ENCODE assay signal across 8 mouse cellular contexts in the genomic region with DNA sequence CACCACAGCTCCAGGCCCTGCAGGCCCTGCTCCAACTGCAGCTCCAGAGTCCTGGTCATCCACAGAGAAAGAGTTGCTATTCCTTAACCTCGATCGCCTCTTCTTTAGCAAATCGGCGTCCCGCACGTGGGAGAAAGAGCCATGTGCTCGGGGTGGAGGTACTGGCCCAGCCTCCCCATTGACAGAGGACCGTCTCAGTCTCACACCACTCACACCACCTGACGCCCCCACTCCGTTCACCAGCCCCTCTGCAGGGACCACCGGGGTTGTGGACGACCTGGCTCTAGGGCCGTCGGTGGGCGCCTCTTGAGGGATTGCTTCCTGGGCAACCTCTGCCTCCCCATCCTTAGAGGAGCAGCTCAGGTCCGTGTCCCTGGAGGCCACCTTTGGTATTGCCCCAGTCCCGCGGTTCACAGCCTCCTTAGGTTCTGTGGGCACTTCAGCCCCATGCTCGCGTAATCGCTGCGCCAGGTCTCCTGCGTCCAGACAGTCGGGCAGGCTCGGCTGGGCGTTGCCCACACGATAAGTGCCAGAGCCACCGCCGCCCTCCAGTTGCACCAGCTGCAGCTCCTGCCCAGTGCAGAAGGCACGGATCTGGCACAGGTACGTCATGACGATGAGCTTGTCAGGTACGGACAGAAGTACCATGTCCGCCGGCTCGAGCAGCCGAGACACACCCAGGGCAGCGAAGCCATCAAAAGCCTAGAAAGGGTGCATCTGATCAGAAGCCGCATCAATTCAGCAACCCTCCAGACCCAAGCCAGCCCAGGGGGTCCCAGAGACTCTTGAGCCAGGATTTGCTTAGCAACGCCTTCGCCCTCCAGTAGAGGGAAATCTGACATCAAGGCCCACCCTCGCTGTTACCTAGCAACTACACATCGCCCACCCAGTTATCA. TPM values are rescaled to one million over a fixed set of nuclear protein-coding genes. Genes with fewer than 3 reads are reported as not detected.
A peak's percentile ranks its signal among the peaks of the same experiment; 100 is the strongest.
DNase-seq lines count a peak whose midpoint lies in the region; ATAC-seq lines count a peak whose summit lies in the region.

No protein-coding gene starts in this region.

- peaks cover 46% of the 10 kb centered on the region for H3K36me3 ChIP-seq in embryonic facial prominence, embryonic 12.5 days
- peaks cover 20% of the 10 kb centered on the region for H3K36me3 ChIP-seq in intestine, embryonic 16.5 days (ENCODE audit: control insufficient read depth, insufficient read depth, low read length)
- peaks cover 100% of the 10 kb centered on the region for H3K36me3 ChIP-seq in liver, embryonic 15.5 days (replicated peaks)
- peaks cover 90% of the 10 kb centered on the region for H3K36me3 ChIP-seq in neural tube, embryonic 13.5 days

- 23% methylated on average over 43 of the region's 43 CpGs for WGBS in embryonic facial prominence, embryonic 12.5 days
- 32% methylated on average over 43 of the region's 43 CpGs for WGBS in intestine, embryonic 16.5 days
- 74% methylated on average over 43 of the region's 43 CpGs for WGBS in liver, embryonic 15.5 days (ENCODE audit: insufficient replicate concordance)
- WGBS in neural tube, embryonic 13.5 days: 16% methylated on average over 43 of the region's 43 CpGs

- no peaks in the 10 kb centered on the region for H3K27me3 ChIP-seq in embryonic facial prominence, embryonic 12.5 days
- no peaks in the 10 kb centered on the region for H3K27me3 ChIP-seq in intestine, embryonic 16.5 days (replicated peaks; ENCODE audit: control insufficient read depth, insufficient read depth, low read length)
- no peaks in the 10 kb centered on the region for H3K27me3 ChIP-seq in liver, embryonic 15.5 days
- no peaks in the 10 kb centered on the region for H3K27me3 ChIP-seq in neural tube, embryonic 13.5 days

- H3K4me2 ChIP-seq in embryonic facial prominence, embryonic 12.5 days (replicated peaks): peak overlapping the region; percentile 36
- peak overlapping the region; percentile 22; the same call in 1 of the 2 replicates for H3K4me2 ChIP-seq in intestine, embryonic 16.5 days (ENCODE audit: low read depth, low read length)
- H3K4me2 ChIP-seq in liver, embryonic 15.5 days: peak overlapping the region; percentile 36
- H3K4me2 ChIP-seq in neural tube, embryonic 13.5 days: peak overlapping the region; percentile 44

- H3K9me3 ChIP-seq in embryonic facial prominence, embryonic 12.5 days: no peaks in the 10 kb centered on the region
- H3K9me3 ChIP-seq in intestine, embryonic 16.5 days (ENCODE audit: control insufficient read depth, low read length): no peaks in the 10 kb centered on the region
- no peaks in the 10 kb centered on the region for H3K9me3 ChIP-seq in liver, embryonic 15.5 days (replicated peaks)
- H3K9me3 ChIP-seq in neural tube, embryonic 13.5 days: no peaks in the 10 kb centered on the region

- no peak overlapping the region for H3K27ac ChIP-seq in embryonic facial prominence, embryonic 12.5 days
- H3K27ac ChIP-seq in intestine, embryonic 16.5 days (ENCODE audit: low read length): no peak overlapping the region; the same call in 1 of the 2 replicates
- peak overlapping the region; percentile 31 for H3K27ac ChIP-seq in liver, embryonic 15.5 days (replicated peaks)
- no peak overlapping the region for H3K27ac ChIP-seq in neural tube, embryonic 13.5 days (replicated peaks)

- peaks cover 19% of the 10 kb centered on the region for H3K4me1 ChIP-seq in embryonic facial prominence, embryonic 12.5 days
- H3K4me1 ChIP-seq in intestine, embryonic 16.5 days (ENCODE audit: control insufficient read depth, insufficient read depth, low read length): peaks cover 14% of the 10 kb centered on the region
- peaks cover 97% of the 10 kb centered on the region for H3K4me1 ChIP-seq in liver, embryonic 15.5 days (replicated peaks)
- peaks cover 29% of the 10 kb centered on the region for H3K4me1 ChIP-seq in neural tube, embryonic 13.5 days (replicated peaks)

- peak; percentile 53 for DNase-seq in adrenal gland, postnatal 14 days
- no peak for DNase-seq in adrenal gland, postnatal 25 days
- DNase-seq in B cell, adult 2 months: peak; percentile 18 to 27
- no peak for DNase-seq in thymus, postnatal 10 days (ENCODE audit: low spot score in 2 of 2)

- ATAC-seq in embryonic facial prominence, embryonic 12.5 days (ENCODE audit: insufficient number of reproducible peaks, insufficient read depth, low FRiP score, low TSS enrichment): no peak
- peak; percentile 42; the same call in 1 of the 2 replicates for ATAC-seq in intestine, embryonic 16.5 days
- ATAC-seq in liver, embryonic 15.5 days (ENCODE audit: insufficient read depth): peak; percentile 33
- ATAC-seq in neural tube, embryonic 13.5 days (ENCODE audit: low read depth): peak; percentile 46; the same call in 1 of the 2 replicates

- H3K4me3 ChIP-seq in embryonic facial prominence, embryonic 12.5 days: no peak overlapping the region
- H3K4me3 ChIP-seq in intestine, embryonic 16.5 days (ENCODE audit: low read length): no peak overlapping the region
- peak overlapping the region; percentile 7; the same call in 1 of the 2 replicates for H3K4me3 ChIP-seq in liver, embryonic 15.5 days (replicated peaks)
- no peak overlapping the region; the same call in 1 of the 2 replicates for H3K4me3 ChIP-seq in neural tube, embryonic 13.5 days

- no peak overlapping the region for H3K9ac ChIP-seq in embryonic facial prominence, embryonic 12.5 days
- no peak overlapping the region for H3K9ac ChIP-seq in intestine, embryonic 16.5 days (ENCODE audit: low read depth, low read length)
- no peak overlapping the region for H3K9ac ChIP-seq in liver, embryonic 15.5 days
- peak overlapping the region; percentile 53; the same call in 1 of the 2 replicates for H3K9ac ChIP-seq in neural tube, embryonic 13.5 days

RNA-seq across cellular contexts. Expression of gene Ehbp1l1, which starts 10.1 kb away (rescaled TPM):
- total RNA-seq in adrenal gland, postnatal 14 days (2021): 29.1 and 29.3 TPM in 2 replicates
- 35.7 and 40.9 TPM in 2 replicates for total RNA-seq in adrenal gland, postnatal 25 days (2021)
- 14.4 TPM in 2 replicates for polyA plus RNA-seq in embryonic facial prominence, embryonic 12.5 days (2016; fragmentation: Nextera tagmentation; extraction: Ambion mirVana)
- 48.6 and 49.7 TPM in 2 replicates for polyA plus RNA-seq in intestine, embryonic 16.5 days (2015; fragmentation: Nextera tagmentation; extraction: Ambion mirVana)
- polyA plus RNA-seq in liver, embryonic 15.5 days (2015; fragmentation: Nextera tagmentation; extraction: Ambion mirVana): 110 and 121 TPM in 2 replicates
- 8.3 and 9.6 TPM in 2 replicates for polyA plus RNA-seq in neural tube, embryonic 13.5 days (2015; fragmentation: Nextera tagmentation; extraction: Ambion mirVana)

RNA-seq across cellular contexts. Expression of gene Kcnk7, which starts 11.9 kb away (rescaled TPM):
- total RNA-seq in adrenal gland, postnatal 14 days (2021): not detected in 2 replicates
- not detected in 2 replicates for total RNA-seq in adrenal gland, postnatal 25 days (2021)
- polyA plus RNA-seq in embryonic facial prominence, embryonic 12.5 days (2016; fragmentation: Nextera tagmentation; extraction: Ambion mirVana): 0.24 TPM in 1 of 2 replicates, not detected in the other
- polyA plus RNA-seq in intestine, embryonic 16.5 days (2015; fragmentation: Nextera tagmentation; extraction: Ambion mirVana): 0.13 and 0.34 TPM in 2 replicates
- 0.15 and 0.28 TPM in 2 replicates for polyA plus RNA-seq in liver, embryonic 15.5 days (2015; fragmentation: Nextera tagmentation; extraction: Ambion mirVana)
- not detected in 2 replicates for polyA plus RNA-seq in neural tube, embryonic 13.5 days (2015; fragmentation: Nextera tagmentation; extraction: Ambion mirVana)

RNA-seq across cellular contexts. Expression of gene Fam89b, which starts 13.4 kb away (rescaled TPM):
- total RNA-seq in adrenal gland, postnatal 14 days (2021): 41.3 and 50.4 TPM in 2 replicates
- total RNA-seq in adrenal gland, postnatal 25 days (2021): 44.8 and 59.4 TPM in 2 replicates
- 143 and 150 TPM in 2 replicates for polyA plus RNA-seq in embryonic facial prominence, embryonic 12.5 days (2016; fragmentation: Nextera tagmentation; extraction: Ambion mirVana)
- polyA plus RNA-seq in intestine, embryonic 16.5 days (2015; fragmentation: Nextera tagmentation; extraction: Ambion mirVana): 56.6 and 57.8 TPM in 2 replicates
- 39.3 and 39.8 TPM in 2 replicates for polyA plus RNA-seq in liver, embryonic 15.5 days (2015; fragmentation: Nextera tagmentation; extraction: Ambion mirVana)
- polyA plus RNA-seq in neural tube, embryonic 13.5 days (2015; fragmentation: Nextera tagmentation; extraction: Ambion mirVana): 186 and 194 TPM in 2 replicates

RNA-seq across cellular contexts. Expression of gene Ltbp3, which starts 24.7 kb away (rescaled TPM):
- total RNA-seq in adrenal gland, postnatal 14 days (2021): 212 and 214 TPM in 2 replicates
- 275 and 334 TPM in 2 replicates for total RNA-seq in adrenal gland, postnatal 25 days (2021)
- polyA plus RNA-seq in embryonic facial prominence, embryonic 12.5 days (2016; fragmentation: Nextera tagmentation; extraction: Ambion mirVana): 25.3 and 27.0 TPM in 2 replicates
- polyA plus RNA-seq in intestine, embryonic 16.5 days (2015; fragmentation: Nextera tagmentation; extraction: Ambion mirVana): 14.0 and 20.8 TPM in 2 replicates
- polyA plus RNA-seq in liver, embryonic 15.5 days (2015; fragmentation: Nextera tagmentation; extraction: Ambion mirVana): 1.2 and 3.4 TPM in 2 replicates
- polyA plus RNA-seq in neural tube, embryonic 13.5 days (2015; fragmentation: Nextera tagmentation; extraction: Ambion mirVana): 16.0 and 17.0 TPM in 2 replicates

RNA-seq across cellular contexts. Expression of gene Pcnx3, which starts 27.3 kb away (rescaled TPM):
- total RNA-seq in adrenal gland, postnatal 14 days (2021): 75.1 and 78.4 TPM in 2 replicates
- total RNA-seq in adrenal gland, postnatal 25 days (2021): 110 and 124 TPM in 2 replicates
- 33.1 and 37.9 TPM in 2 replicates for polyA plus RNA-seq in embryonic facial prominence, embryonic 12.5 days (2016; fragmentation: Nextera tagmentation; extraction: Ambion mirVana)
- 15.1 and 16.8 TPM in 2 replicates for polyA plus RNA-seq in intestine, embryonic 16.5 days (2015; fragmentation: Nextera tagmentation; extraction: Ambion mirVana)
- 9.2 and 12.1 TPM in 2 replicates for polyA plus RNA-seq in liver, embryonic 15.5 days (2015; fragmentation: Nextera tagmentation; extraction: Ambion mirVana)
- polyA plus RNA-seq in neural tube, embryonic 13.5 days (2015; fragmentation: Nextera tagmentation; extraction: Ambion mirVana): 23.0 TPM in 2 replicates

Comparison
In these comparisons a context has a peak if more than half of its experiments do, and no peak if none do; other contexts are left out.
1. DNase-seq: peak in adrenal gland, postnatal 14 days (single experiment) and B cell, adult 2 months (2 of 2); none in adrenal gland, postnatal 25 days (single experiment) and thymus, postnatal 10 days (0 of 2).
2. Peak in every context shown above with its lines, with median percentiles within 50 percentile points of each other: H3K4me2 ChIP-seq.